Mouse (Mus musculus) heart, postnatal 36 days (tissue): Measurements from ENCODE around the gene Tssk4. TPM values are rescaled to one million over a fixed set of nuclear protein-coding genes. Genes with fewer than 3 reads are reported as not detected.

Experiments used
- DNase-seq, 2 experiments: peaks; one replicate each; pipeline ENCODE4 v3.0.0; 2021 to 2022
- intact Hi-C: fragments of 180-260 bp; cut with DNase I; formaldehyde crosslinking; loops from one replicate; pipeline ENCODE4 v1.15.1; 2025
- total RNA-seq, 2 experiments: library from RNA; stranded (reverse); gene quantifications; 2 replicates each; pipeline ENCODE4 v1.2.3; 2021

Gene Tssk4
- total RNA-seq, 2 experiments from 2014 or later, result 0.51 to 0.61 TPM

GRCm38 (mm10) chr14:55641291-55641690 lies 8.7 kb upstream of the Tssk4 start:
- DNase-seq, result no peak
- intact Hi-C loops, result no loop called here

GRCm38 (mm10) chr14:55642679-55643059 lies 7.3 kb upstream of the Tssk4 start:
- intact Hi-C loops, result loop anchor here (2.0 kb wide), 1 partner anchor 14 kb away; no protein-coding TSS in a partner anchor

GRCm38 (mm10) chr14:55643060-55643907 lies 6.7 kb upstream of the Tssk4 start, which contains the start of gene Tm9sf1:
Tm9sf1 (minus strand) TSS chr14:55643806.
- intact Hi-C loops, result loop anchor here (2.0 kb wide), 1 partner anchor 14 kb away; no protein-coding TSS in a partner anchor
- DNase-seq, result peak; percentile 87 to 98

More at GRCm38 (mm10) chr14:55642679-55643059, 7.3 kb upstream of the Tssk4 start:
- DNase-seq, result no peak

GRCm38 (mm10) chr14:55644261-55644888 lies 5.6 kb upstream of the Tssk4 start:
- peak in 1 of 2 experiments; percentile 24 for DNase-seq
- intact Hi-C loops, result no loop called here

DNA sequence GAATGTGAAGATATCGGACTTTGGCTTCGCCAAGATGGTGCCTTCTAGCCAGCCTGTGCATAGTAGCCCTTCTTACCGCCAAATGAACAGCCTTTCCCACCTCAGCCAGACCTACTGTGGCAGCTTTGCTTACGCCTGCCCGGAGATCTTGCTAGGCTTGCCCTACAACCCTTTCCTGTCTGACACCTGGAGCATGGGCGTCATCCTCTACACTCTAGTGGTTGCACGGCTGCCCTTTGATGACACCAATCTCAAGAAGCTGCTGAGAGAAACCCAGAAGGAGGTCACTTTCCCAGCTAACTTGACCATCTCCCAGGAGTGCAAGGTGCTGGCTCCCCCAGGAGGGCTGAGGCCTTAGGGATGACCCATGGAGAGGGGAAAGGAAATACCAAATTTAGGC lies 1.5 kb downstream of the Tssk4 start:
- intact Hi-C loops, result no loop called here
- no peak for DNase-seq

GRCm38 (mm10) chr14:55656935-55657334 lies 7.0 kb downstream of the Tssk4 start:
- DNase-seq, result no peak
- intact Hi-C loops, result loop anchor here (2.0 kb wide), 1 partner anchor 14 kb away; the partner anchor contains the start of gene Tm9sf1

- no peak for DNase-seq
- intact Hi-C loops, result no loop called here
These were observed 8.0 kb downstream of the Tssk4 start for GRCm38 (mm10) chr14:55658011-55658410.

GRCm38 (mm10) chr14:55659960-55660573 lies 10.1 kb downstream of the Tssk4 start, which contains the start of gene Mdp1:
Mdp1 (minus strand) TSS chr14:55660508.
- peak; percentile 76 to 79 for DNase-seq
- intact Hi-C loops, result loop anchor here (2.0 kb wide), 1 partner anchor 25 kb away; the partner anchor contains the start of gene Ipo4

GRCm38 (mm10) chr14:55660636-55661035 lies 10.7 kb downstream of the Tssk4 start:
- intact Hi-C loops, result loop anchor here (2.0 kb wide), 1 partner anchor 26 kb away; the partner anchor contains the start of gene Ipo4
- no peak for DNase-seq

GRCm38 (mm10) chr14:55671486-55671832 lies 21.5 kb downstream of the Tssk4 start:
- no peak for DNase-seq
- intact Hi-C loops, result loop anchor here (5.0 kb wide), 1 partner anchor 34 kb away; the partner anchor contains the start of genes Gm49378 and Ipo4

DNA sequence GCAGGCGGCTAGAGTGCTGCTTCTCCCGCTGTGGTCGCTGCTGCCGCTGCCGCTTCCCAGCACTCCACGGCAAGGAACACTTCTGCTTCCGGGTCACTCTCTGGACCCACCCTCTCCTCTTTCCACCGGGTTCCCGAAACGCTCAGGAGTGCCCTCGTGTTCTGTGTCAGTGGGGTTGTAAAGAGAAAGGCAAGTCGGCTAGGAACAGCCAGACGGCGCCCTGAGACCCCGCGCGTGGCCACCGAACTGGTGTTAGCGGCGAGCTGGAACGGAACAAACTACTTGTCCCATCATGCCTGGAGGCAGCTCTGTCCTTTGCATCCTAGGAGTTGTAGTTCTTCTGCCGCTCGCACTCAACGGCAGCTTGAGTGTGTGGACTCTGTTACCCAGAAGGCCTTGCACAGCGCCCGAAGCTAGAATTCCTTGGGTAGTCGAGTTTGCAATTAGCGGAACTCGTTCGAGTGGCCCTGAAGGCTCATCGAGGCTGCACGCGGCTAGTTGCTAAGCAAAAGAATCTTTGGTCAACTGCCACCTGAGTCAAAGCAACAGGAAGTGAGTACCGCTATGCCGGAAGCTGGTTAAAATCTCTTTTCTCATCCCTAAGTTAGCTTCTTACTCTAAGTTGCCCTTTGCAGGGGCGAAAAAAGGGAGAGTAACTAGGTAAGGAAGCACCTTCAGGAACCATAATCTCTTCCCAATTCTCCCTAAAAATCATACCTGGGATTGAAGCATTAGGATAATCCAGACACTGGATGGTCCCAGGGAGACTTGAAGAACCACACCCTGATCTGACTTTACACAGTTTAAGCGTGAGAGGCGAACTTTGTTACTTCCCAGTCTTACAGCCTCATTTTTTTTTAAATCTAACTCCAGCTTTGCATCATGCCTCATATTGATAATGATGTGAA lies 22.1 kb downstream of the Tssk4 start, which contains the start of the genes Gmpr2 and Nedd8:
Gene Gmpr2, plus strand, starts transcription at position 109 of the 908 bp plus-strand sequence.
Gene Nedd8, minus strand, starts transcription at position 292 of the 908 bp plus-strand sequence.
- intact Hi-C loops, result loop anchor here (5.0 kb wide), 1 partner anchor 35 kb away; the partner anchor contains the start of genes Gm49378 and Ipo4
- peak; percentile 80 to 93 for DNase-seq

- no peak for DNase-seq
- intact Hi-C loops, result loop anchor here (5.0 kb wide), 1 partner anchor 35 kb away; the partner anchor contains the start of genes Gm49378 and Ipo4
These were observed 22.7 kb downstream of the Tssk4 start for GRCm38 (mm10) chr14:55672741-55673060.

- no peak for DNase-seq
- intact Hi-C loops, result no loop called here
These were observed 27.6 kb downstream of the Tssk4 start for GRCm38 (mm10) chr14:55677615-55678014.

- intact Hi-C loops, result loop anchor here (1.0 to 5.0 kb wide), 3 partner anchors 41 to 81 kb away; partner anchors contain the start of genes Ltb4r2 and Rabggta
- peak; percentile 91 to 94 for DNase-seq
These were observed 31.5 kb downstream of the Tssk4 start, which contains the start of gene Tinf2 for GRCm38 (mm10) chr14:55681160-55682117. Tinf2 (minus strand) TSS chr14:55681820.

GRCm38 (mm10) chr14:55682118-55682493 lies 32.1 kb downstream of the Tssk4 start:
- no peak for DNase-seq
- intact Hi-C loops, result loop anchor here (1.0 to 5.0 kb wide), 3 partner anchors 40 to 80 kb away; partner anchors contain the start of genes Ltb4r2 and Rabggta

DNA sequence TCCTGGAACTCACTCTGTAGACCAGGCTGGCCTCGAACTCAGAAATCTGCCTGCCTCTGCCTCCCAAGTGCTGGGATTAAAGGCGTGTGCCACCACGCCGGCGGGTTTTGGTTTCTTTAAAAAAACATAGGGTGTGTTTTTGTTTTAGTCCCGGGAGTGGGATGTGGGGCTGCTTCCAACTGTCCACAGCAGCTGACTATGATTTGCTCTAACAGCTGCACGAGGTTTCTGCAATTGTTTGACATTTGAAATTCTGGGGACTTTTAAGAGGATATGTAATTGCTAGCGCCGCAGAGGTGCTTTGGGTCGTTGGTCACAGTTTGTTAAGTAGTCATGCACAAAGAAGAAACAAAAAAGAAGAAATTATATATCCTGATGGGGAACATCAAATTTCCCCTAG lies 39.4 kb downstream of the Tssk4 start:
- intact Hi-C loops, result no loop called here
- no peak for DNase-seq

GRCm38 (mm10) chr14:55697226-55697625 lies 47.2 kb downstream of the Tssk4 start:
- DNase-seq, result no peak
- intact Hi-C loops, result no loop called here

DNA sequence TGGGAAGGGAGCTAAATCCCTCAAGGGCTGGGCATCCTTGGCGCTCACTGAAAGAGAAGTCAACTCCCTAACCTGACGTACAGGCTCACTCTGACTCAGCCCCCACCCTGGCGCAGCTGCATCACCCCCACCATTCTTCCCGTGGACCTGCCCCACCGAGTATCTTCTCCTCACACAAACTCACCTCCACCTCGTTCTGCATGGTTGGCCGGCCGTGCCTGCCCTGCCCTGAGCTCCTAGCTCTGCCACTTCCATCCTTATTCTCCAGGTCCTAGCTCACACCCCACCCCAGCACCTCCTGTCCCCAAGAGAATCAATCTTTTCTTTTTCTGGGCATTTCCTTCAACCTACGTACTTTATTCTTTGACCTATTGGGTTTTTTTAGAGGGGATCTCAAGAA lies 51.1 kb downstream of the Tssk4 start:
- DNase-seq, result no peak
- intact Hi-C loops, result no loop called here
